Mouse (Mus musculus) R1 (cell line): ENCODE data around the gene 9130008F23Rik.
A peak's percentile ranks its signal among the peaks of the same experiment; 100 is the strongest.

Source experiments
- DNase-seq: peaks from one replicate; pipeline ENCODE4 v3.0.0-alpha.2; 2018; ENCODE audit warnings: low read depth, low spot score

The 9130008F23Rik gene

GRCm38 (mm10) chr17:40879924-40880691, at the start of gene 9130008F23Rik:
TSS of gene 9130008F23Rik (minus strand) at chr17:40880559.
- peak; percentile 47 for DNase-seq

- no peak for DNase-seq
Measured at GRCm38 (mm10) chr17:40915499-40915898, 35.1 kb upstream of the 9130008F23Rik start.

GRCm38 (mm10) chr17:40914250-40914649, 33.9 kb upstream of the 9130008F23Rik start, which contains the start of gene Glyatl3:
TSS of gene Glyatl3 (minus strand) at chr17:40914350.
- no peak for DNase-seq

GRCm38 (mm10) chr17:40904721-40905154, 24.4 kb upstream of the 9130008F23Rik start:
- DNase-seq, result peak; percentile 54

GRCm38 (mm10) chr17:40904056-40904597, 23.8 kb upstream of the 9130008F23Rik start:
- peak; percentile 76 for DNase-seq

GRCm38 (mm10) chr17:40903345-40903744, 23.0 kb upstream of the 9130008F23Rik start:
- DNase-seq, result no peak

- DNase-seq, result peak; percentile 72
Measured at GRCm38 (mm10) chr17:40899783-40900363, 19.5 kb upstream of the 9130008F23Rik start.

- peak; percentile 32 for DNase-seq
Measured at GRCm38 (mm10) chr17:40896863-40897262, 16.5 kb upstream of the 9130008F23Rik start.

- no peak for DNase-seq
Measured at GRCm38 (mm10) chr17:40887849-40888536, 7.6 kb upstream of the 9130008F23Rik start.

- no peak for DNase-seq
Measured at GRCm38 (mm10) chr17:40885155-40885554, 4.8 kb upstream of the 9130008F23Rik start.

GRCm38 (mm10) chr17:40882172-40882571, 1.8 kb upstream of the 9130008F23Rik start:
- DNase-seq, result no peak

- DNase-seq, result no peak
Measured at GRCm38 (mm10) chr17:40879528-40879923, 833 bp downstream of the 9130008F23Rik start.

GRCm38 (mm10) chr17:40877741-40878140, 2.6 kb downstream of the 9130008F23Rik start:
- peak; percentile 12 for DNase-seq

GRCm38 (mm10) chr17:40875568-40875967, 4.8 kb downstream of the 9130008F23Rik start:
- DNase-seq, result no peak

GRCm38 (mm10) chr17:40874701-40875100, 5.7 kb downstream of the 9130008F23Rik start:
- no peak for DNase-seq

GRCm38 (mm10) chr17:40873582-40874011, 6.8 kb downstream of the 9130008F23Rik start:
- DNase-seq, result no peak

GRCm38 (mm10) chr17:40872626-40873025, 7.7 kb downstream of the 9130008F23Rik start:
- DNase-seq, result no peak

GRCm38 (mm10) chr17:40868952-40869747, 11.2 kb downstream of the 9130008F23Rik start:
- DNase-seq, result no peak

GRCm38 (mm10) chr17:40855065-40855464, 25.3 kb downstream of the 9130008F23Rik start:
- DNase-seq, result no peak

GRCm38 (mm10) chr17:40837308-40837707, 43.1 kb downstream of the 9130008F23Rik start:
- peak; percentile 57 for DNase-seq

- no peak for DNase-seq
Measured at GRCm38 (mm10) chr17:40831870-40832269, 48.5 kb downstream of the 9130008F23Rik start.
